Mouse (Mus musculus): ENCODE results near the gene Fam117b. TPM values are rescaled to one million over a fixed set of nuclear protein-coding genes. Genes with fewer than 3 reads are reported as not detected.

Fam117b gene
- polyA plus RNA-seq, 1 experiment: 11.5 TPM

DNA sequence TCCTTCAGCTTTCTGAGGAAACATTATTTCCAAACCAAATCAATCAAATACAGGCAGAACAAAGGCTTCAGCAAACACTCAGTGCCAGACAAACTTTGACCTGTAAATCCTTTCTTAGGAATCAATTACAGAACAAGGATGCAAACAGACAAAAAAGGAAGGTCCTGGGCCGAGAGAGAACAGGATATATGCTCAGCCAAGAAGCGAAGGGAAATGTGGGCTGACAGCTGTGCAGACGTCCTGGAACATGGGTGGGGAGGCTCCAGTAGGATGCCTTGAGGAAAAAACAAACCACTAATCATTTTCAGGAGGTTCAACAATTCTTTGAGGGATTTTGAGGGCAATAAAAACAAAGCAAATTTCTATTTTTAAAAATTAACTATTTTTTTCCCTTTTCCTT is 10.2 kb upstream of the Fam117b start:
- Histone ChIP-seq H3K4me1 (ENCODE audit: control insufficient read depth, insufficient read depth, low read length) (peaks cover 28% of the 10 kb centered on the region), H3K4me3 (ENCODE audit: insufficient read depth, low read depth, low read length) (no peak overlapping the region), H3K27me3 (replicated peaks; ENCODE audit: control insufficient read depth, insufficient read depth, low read length) (no peaks in the 10 kb centered on the region), H3K36me3 (ENCODE audit: control insufficient read depth, insufficient read depth, low read length) (no peaks in the 10 kb centered on the region), H3K27ac (ENCODE audit: insufficient read depth, low read depth, low read length) (peak overlapping the region; percentile 93)
- 46% methylated on average over 3 of the region's 3 CpGs for WGBS
- peak; percentile 88 for DNase-seq
- no peak for TF ChIP-seq POLR2A (IDR thresholded peaks at IDR 0.05; ENCODE audit: low read depth, low read length)
- TF ChIP-seq CTCF (conservative IDR thresholded peaks at IDR 0.05; ENCODE audit: insufficient read depth, insufficient read length, low read depth, low read length): no peak

DNA sequence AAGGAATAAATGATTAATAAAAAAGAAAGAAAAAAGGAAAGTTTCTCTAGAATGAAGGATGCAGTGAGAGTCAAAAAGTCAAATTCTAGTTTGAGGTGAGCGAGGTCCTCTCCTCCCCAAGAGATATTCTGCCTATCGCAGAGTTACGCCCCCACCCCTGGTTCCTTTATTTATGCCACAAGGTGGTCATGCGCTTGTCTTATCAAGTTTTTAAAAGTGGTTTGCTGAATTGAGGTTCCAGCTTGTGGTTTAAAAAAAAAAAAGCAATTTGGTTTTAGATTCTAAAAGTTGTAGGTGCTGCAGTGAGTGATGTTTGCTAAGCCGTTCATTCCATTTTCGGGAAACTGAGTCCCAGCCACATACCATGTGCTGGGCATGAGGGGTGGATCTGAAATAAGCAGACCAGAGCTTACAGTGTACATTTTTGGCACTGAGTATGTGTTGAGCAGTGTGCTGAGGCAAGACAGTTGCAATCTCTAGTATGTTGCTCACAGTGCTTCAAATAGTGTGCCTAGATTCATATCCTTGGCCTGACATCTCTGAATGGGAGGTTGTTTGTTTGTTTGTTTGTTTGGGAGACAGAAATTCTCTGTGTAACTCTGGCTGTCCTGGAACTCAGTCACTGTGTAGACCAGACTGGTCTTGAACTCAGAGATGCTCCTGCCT is 8.0 kb upstream of the Fam117b start:
- Histone ChIP-seq H3K27ac (ENCODE audit: insufficient read depth, low read depth, low read length) (peak overlapping the region; percentile 61), H3K4me1 (ENCODE audit: control insufficient read depth, insufficient read depth, low read length) (peaks cover 26% of the 10 kb centered on the region), H3K27me3 (replicated peaks; ENCODE audit: control insufficient read depth, insufficient read depth, low read length) (no peaks in the 10 kb centered on the region), H3K36me3 (ENCODE audit: control insufficient read depth, insufficient read depth, low read length) (no peaks in the 10 kb centered on the region), H3K4me3 (ENCODE audit: insufficient read depth, low read depth, low read length) (no peak overlapping the region)
- TF ChIP-seq POLR2A (IDR thresholded peaks at IDR 0.05; ENCODE audit: low read depth, low read length) (no peak), CTCF (conservative IDR thresholded peaks at IDR 0.05; ENCODE audit: insufficient read depth, insufficient read length, low read depth, low read length) (no peak)
- no peak for DNase-seq
- 95% methylated on average over 6 of the region's 6 CpGs for WGBS

GRCm38 (mm10) chr1:59905916-59906315 is 6.9 kb upstream of the Fam117b start:
- no peaks in the 10 kb centered on the region for H3K27me3 ChIP-seq (replicated peaks; ENCODE audit: control insufficient read depth, insufficient read depth, low read length)
- H3K4me1 ChIP-seq (ENCODE audit: control insufficient read depth, insufficient read depth, low read length): peaks cover 26% of the 10 kb centered on the region
- H3K27ac ChIP-seq (ENCODE audit: insufficient read depth, low read depth, low read length): peak overlapping the region; percentile 80
- peak; percentile 71 for DNase-seq
- H3K4me3 ChIP-seq (ENCODE audit: insufficient read depth, low read depth, low read length): no peak overlapping the region
- 57% methylated on average over 2 of the region's 2 CpGs for WGBS
- no peak for TF ChIP-seq POLR2A (IDR thresholded peaks at IDR 0.05; ENCODE audit: low read depth, low read length)
- TF ChIP-seq CTCF (conservative IDR thresholded peaks at IDR 0.05; ENCODE audit: insufficient read depth, insufficient read length, low read depth, low read length): no peak
- H3K36me3 ChIP-seq (ENCODE audit: control insufficient read depth, insufficient read depth, low read length): no peaks in the 10 kb centered on the region

DNA sequence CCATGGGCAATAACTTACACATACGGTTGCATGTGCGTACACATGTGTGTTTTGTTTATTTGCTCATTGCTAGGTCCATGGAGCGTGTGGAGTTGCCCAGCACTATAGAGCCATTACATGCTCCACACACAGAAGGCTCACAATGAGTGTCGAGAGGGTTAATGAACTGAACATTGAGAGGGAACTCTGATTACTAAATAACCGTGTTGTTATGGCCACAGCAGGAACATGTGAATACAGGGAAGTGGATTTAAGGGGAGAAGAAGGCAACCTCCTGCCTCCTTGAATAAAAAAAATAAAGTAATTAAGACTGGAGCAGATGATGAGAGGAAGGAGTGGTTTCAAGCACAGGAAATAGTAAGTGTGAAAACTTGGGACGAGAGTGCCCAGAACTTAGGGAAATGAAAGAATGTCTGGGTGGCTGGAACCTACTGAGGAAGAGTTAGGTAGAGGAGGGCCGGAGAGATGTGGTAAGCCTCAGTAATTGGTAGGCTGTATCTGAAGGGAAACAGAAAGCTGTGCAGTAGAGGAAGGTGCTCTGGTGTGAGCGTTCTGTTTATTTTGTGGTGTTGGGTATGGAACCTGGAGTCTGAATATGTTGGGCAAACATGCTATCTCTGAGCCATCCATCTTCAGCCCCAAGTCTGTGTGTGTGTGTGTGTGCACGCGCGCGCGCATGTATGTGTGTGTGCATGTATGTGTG is 5.8 kb upstream of the Fam117b start:
- TF ChIP-seq POLR2A (IDR thresholded peaks at IDR 0.05; ENCODE audit: low read depth, low read length) (no peak), CTCF (conservative IDR thresholded peaks at IDR 0.05; ENCODE audit: insufficient read depth, insufficient read length, low read depth, low read length) (no peak)
- Histone ChIP-seq H3K4me1 (ENCODE audit: control insufficient read depth, insufficient read depth, low read length) (peaks cover 21% of the 10 kb centered on the region), H3K27ac (ENCODE audit: insufficient read depth, low read depth, low read length) (peak overlapping the region; percentile 31), H3K4me3 (ENCODE audit: insufficient read depth, low read depth, low read length) (no peak overlapping the region), H3K27me3 (replicated peaks; ENCODE audit: control insufficient read depth, insufficient read depth, low read length) (no peaks in the 10 kb centered on the region), H3K36me3 (ENCODE audit: control insufficient read depth, insufficient read depth, low read length) (no peaks in the 10 kb centered on the region)
- WGBS: 69% methylated on average over 13 of the region's 13 CpGs
- DNase-seq: no peak

- no peak for TF ChIP-seq CTCF (conservative IDR thresholded peaks at IDR 0.05; ENCODE audit: insufficient read depth, insufficient read length, low read depth, low read length)
- TF ChIP-seq POLR2A (IDR thresholded peaks at IDR 0.05; ENCODE audit: low read depth, low read length): no peak
- H3K27ac ChIP-seq (ENCODE audit: insufficient read depth, low read depth, low read length): peak overlapping the region; percentile 31
Measured at GRCm38 (mm10) chr1:59907700-59908099, 5.1 kb upstream of the Fam117b start.

DNA sequence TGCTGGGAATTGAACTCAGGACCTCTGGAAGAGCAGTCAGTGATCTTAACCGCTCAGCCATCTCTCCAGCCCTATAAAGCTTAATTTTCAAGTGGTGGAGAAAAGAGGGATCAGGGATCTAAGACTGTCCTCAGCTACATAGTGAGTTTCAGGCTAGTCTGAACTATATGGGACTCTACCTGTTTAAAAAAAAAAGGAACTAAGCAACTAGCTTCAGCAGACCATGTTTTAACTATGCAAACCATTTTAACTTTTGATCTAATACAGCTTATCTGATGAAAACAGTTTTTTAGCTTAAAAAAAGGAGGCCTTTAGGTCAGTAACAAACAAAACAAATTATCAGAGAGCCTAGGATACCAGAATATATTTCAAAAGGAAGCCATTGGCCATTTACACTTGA is 1.9 kb upstream of the Fam117b start:
- H3K27ac ChIP-seq (ENCODE audit: insufficient read depth, low read depth, low read length): no peak overlapping the region
- WGBS: 97% methylated on average over 1 of the region's 1 CpGs
- no peaks in the 10 kb centered on the region for H3K36me3 ChIP-seq (ENCODE audit: control insufficient read depth, insufficient read depth, low read length)
- no peak for DNase-seq
- H3K27me3 ChIP-seq (replicated peaks; ENCODE audit: control insufficient read depth, insufficient read depth, low read length): no peaks in the 10 kb centered on the region
- H3K4me1 ChIP-seq (ENCODE audit: control insufficient read depth, insufficient read depth, low read length): peaks cover 17% of the 10 kb centered on the region
- H3K4me3 ChIP-seq (ENCODE audit: insufficient read depth, low read depth, low read length): no peak overlapping the region
- TF ChIP-seq POLR2A (IDR thresholded peaks at IDR 0.05; ENCODE audit: low read depth, low read length) (no peak), CTCF (conservative IDR thresholded peaks at IDR 0.05; ENCODE audit: insufficient read depth, insufficient read length, low read depth, low read length) (no peak)

More at GRCm38 (mm10) chr1:59907700-59908099, 5.1 kb upstream of the Fam117b start:
- no peak overlapping the region for H3K4me3 ChIP-seq (ENCODE audit: insufficient read depth, low read depth, low read length)
- WGBS: 10% methylated on average over 2 of the region's 2 CpGs
- peaks cover 20% of the 10 kb centered on the region for H3K4me1 ChIP-seq (ENCODE audit: control insufficient read depth, insufficient read depth, low read length)
- no peaks in the 10 kb centered on the region for H3K27me3 ChIP-seq (replicated peaks; ENCODE audit: control insufficient read depth, insufficient read depth, low read length)
- H3K36me3 ChIP-seq (ENCODE audit: control insufficient read depth, insufficient read depth, low read length): no peaks in the 10 kb centered on the region
- peak; percentile 60 for DNase-seq

DNA sequence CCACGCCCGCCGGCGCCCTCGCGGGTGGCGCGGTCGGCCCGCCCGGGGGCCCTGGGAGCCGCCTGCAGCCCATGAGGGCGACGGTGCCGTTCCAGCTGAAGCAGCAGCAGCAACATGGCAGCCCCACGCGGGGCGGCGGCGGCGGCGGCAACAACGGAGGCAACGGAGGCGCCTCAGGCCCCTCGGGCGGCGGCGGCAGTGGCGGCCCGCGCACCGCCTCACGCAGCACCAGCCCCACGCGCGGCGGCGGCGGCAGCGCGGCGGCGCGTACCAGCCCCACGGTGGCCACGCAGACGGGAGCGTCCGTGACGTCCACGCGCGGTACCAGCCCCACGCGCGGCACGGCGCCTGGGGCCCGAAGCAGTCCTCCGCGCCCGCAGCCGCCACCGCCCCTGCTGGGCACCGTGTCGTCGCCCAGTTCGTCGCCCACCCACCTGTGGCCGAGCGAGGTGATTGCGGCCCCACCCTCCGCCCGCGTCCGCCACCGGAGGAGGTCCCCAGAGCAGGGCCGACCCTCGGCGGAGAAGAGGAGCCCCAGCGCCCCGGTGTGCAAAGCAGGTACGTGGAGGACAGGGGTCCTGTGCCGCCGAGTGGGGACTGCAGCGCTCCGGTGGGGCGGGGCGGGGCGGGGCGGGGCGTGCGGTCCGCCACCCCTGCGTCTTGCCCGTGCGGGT is 526 bp downstream of the Fam117b start:
- peak overlapping the region; percentile 74 for H3K27ac ChIP-seq (ENCODE audit: insufficient read depth, low read depth, low read length)
- TF ChIP-seq POLR2A (IDR thresholded peaks at IDR 0.05; ENCODE audit: low read depth, low read length) (no peak), CTCF (conservative IDR thresholded peaks at IDR 0.05; ENCODE audit: insufficient read depth, insufficient read length, low read depth, low read length) (no peak)
- H3K4me1 ChIP-seq (ENCODE audit: control insufficient read depth, insufficient read depth, low read length): peaks cover 10% of the 10 kb centered on the region; the same call in 1 of the 2 replicates
- WGBS: under 1% methylated on average over 79 of the region's 98 CpGs
- H3K4me3 ChIP-seq (ENCODE audit: insufficient read depth, low read depth, low read length): peak overlapping the region; percentile 80
- DNase-seq: peak; percentile 57
- H3K27me3 ChIP-seq (replicated peaks; ENCODE audit: control insufficient read depth, insufficient read depth, low read length): no peaks in the 10 kb centered on the region
- H3K36me3 ChIP-seq (ENCODE audit: control insufficient read depth, insufficient read depth, low read length): no peaks in the 10 kb centered on the region
